In genomic region chr6:72513071-72513440, GRCm38 (mm10) we compare ENCODE assay signal across 8 mouse cellular contexts. TPM values are rescaled to one million over a fixed set of nuclear protein-coding genes. Genes with fewer than 3 reads are reported as not detected.
A peak's percentile ranks its signal among the peaks of the same experiment; 100 is the strongest.
DNase-seq lines count a peak whose midpoint lies in the region; ATAC-seq and TF ChIP-seq lines count a peak whose summit lies in the region.

No protein-coding gene starts in this region.

- TF ChIP-seq CTCF in spleen, adult 2 months (IDR thresholded peaks at IDR 0.05; ENCODE audit: extremely low read depth, insufficient read depth, insufficient read length, insufficient replicate concordance), result no peak

- TF ChIP-seq POLR2A in spleen, adult 2 months (IDR thresholded peaks at IDR 0.05; ENCODE audit: low read depth, low read length), result no peak
- TF ChIP-seq POLR2A in limb, embryonic 14.5 days (IDR thresholded peaks at IDR 0.05; ENCODE audit: borderline replicate concordance, extremely low read depth, insufficient read depth, insufficient read length), result no peak

- peaks cover 5% of the 10 kb centered on the region; the same call in 1 of the 2 replicates for H3K4me1 ChIP-seq in spleen, adult 2 months (ENCODE audit: control insufficient read depth, insufficient read depth, insufficient read length)
- H3K4me1 ChIP-seq in limb, embryonic 14.5 days (ENCODE audit: control insufficient read depth, insufficient read depth, low read length), result peaks cover 22% of the 10 kb centered on the region
- peaks cover 18% of the 10 kb centered on the region for H3K4me1 ChIP-seq in stomach, embryonic 15.5 days

- peak; percentile 4; the same call in 1 of the 2 replicates for ATAC-seq in frontal cortex, adult (ENCODE audit: low TSS enrichment)
- peak; percentile 19; the same call in 1 of the 2 replicates for ATAC-seq in limb, embryonic 14.5 days (ENCODE audit: low FRiP score, low read depth)
- ATAC-seq in stomach, embryonic 15.5 days (ENCODE audit: insufficient read depth, low FRiP score, low read depth), result no peak

- H3K9me3 ChIP-seq in limb, embryonic 14.5 days (ENCODE audit: control insufficient read depth, low read length), result no peaks in the 10 kb centered on the region
- H3K9me3 ChIP-seq in stomach, embryonic 15.5 days, result no peaks in the 10 kb centered on the region

- H3K9ac ChIP-seq in limb, embryonic 14.5 days (ENCODE audit: low read depth, low read length, severe bottlenecking), result peak overlapping the region; percentile 65
- H3K9ac ChIP-seq in stomach, embryonic 15.5 days, result peak overlapping the region; percentile 20; the same call in 1 of the 2 replicates

- WGBS in spleen, adult 2 months, result 54% methylated on average over 7 of the region's 7 CpGs
- 40% methylated on average over 7 of the region's 7 CpGs for WGBS in limb, embryonic 14.5 days
- WGBS in stomach, embryonic 15.5 days, result 53% methylated on average over 7 of the region's 7 CpGs

- H3K4me2 ChIP-seq in limb, embryonic 14.5 days (replicated peaks; ENCODE audit: low read depth, low read length, severe bottlenecking), result peak overlapping the region; percentile 60
- H3K4me2 ChIP-seq in stomach, embryonic 15.5 days, result peak overlapping the region; percentile 76

- peak overlapping the region; percentile 54 for H3K4me3 ChIP-seq in spleen, adult 2 months (ENCODE audit: extremely low read depth, insufficient read depth, insufficient read length)
- H3K4me3 ChIP-seq in limb, embryonic 14.5 days (replicated peaks; ENCODE audit: low read length), result peak overlapping the region; percentile 23; the same call in 1 of the 2 replicates
- H3K4me3 ChIP-seq in stomach, embryonic 15.5 days (replicated peaks), result peak overlapping the region; percentile 33

- H3K27me3 ChIP-seq in spleen, adult 2 months (ENCODE audit: control insufficient read depth, insufficient read depth, low read length), result no peaks in the 10 kb centered on the region
- no peaks in the 10 kb centered on the region for H3K27me3 ChIP-seq in limb, embryonic 14.5 days (ENCODE audit: control insufficient read depth, insufficient read depth, low read length)
- H3K27me3 ChIP-seq in stomach, embryonic 15.5 days (replicated peaks), result no peaks in the 10 kb centered on the region

- DNase-seq in frontal cortex, postnatal 25 days (ENCODE audit: low spot score in 2 of 2), result no peak
- DNase-seq in spleen, adult 2 months (ENCODE audit: low read depth in 1 of 2, low spot score in 2 of 2), result no peak
- DNase-seq in spleen, postnatal 10 days (ENCODE audit: low spot score in 2 of 2), result no peak
- no peak for DNase-seq in limb, embryonic 14.5 days (ENCODE audit: low spot score)
- DNase-seq in c-Kit-positive CD71-positive TER-119-positive erythroid progenitor cells, embryonic 14.5 days (ENCODE audit: low spot score), result no peak
- DNase-seq in kidney, adult 11 months, result no peak

- no peaks in the 10 kb centered on the region for H3K36me3 ChIP-seq in spleen, adult 2 months (ENCODE audit: control insufficient read depth, insufficient read depth, low read length)
- no peaks in the 10 kb centered on the region for H3K36me3 ChIP-seq in limb, embryonic 14.5 days (ENCODE audit: control insufficient read depth, insufficient read depth, low read length)
- H3K36me3 ChIP-seq in stomach, embryonic 15.5 days, result no peaks in the 10 kb centered on the region

- peak overlapping the region; percentile 57; the same call in 1 of the 2 replicates for H3K27ac ChIP-seq in spleen, adult 2 months (ENCODE audit: insufficient read depth, low read length)
- peak overlapping the region; percentile 94 for H3K27ac ChIP-seq in limb, embryonic 14.5 days (replicated peaks; ENCODE audit: low read depth, low read length)
- H3K27ac ChIP-seq in stomach, embryonic 15.5 days, result peak overlapping the region; percentile 89

RNA-seq across cellular contexts. Expression of gene Sh2d6, which starts 8.5 kb away (rescaled TPM):
- polyA plus RNA-seq in spleen, adult 2 months (2012; rRNA removed), result 0.52 and 0.55 TPM in 2 replicates
- 0.36 and 0.43 TPM in 2 replicates for polyA plus RNA-seq in limb, embryonic 14.5 days (2012; rRNA removed)
- polyA plus RNA-seq in limb, embryonic 14.5 days (2014; fragmentation: Nextera tagmentation; extraction: Ambion mirVana), result not detected in 2 replicates
- polyA plus RNA-seq in stomach, embryonic 15.5 days (2015; fragmentation: Nextera tagmentation; extraction: Ambion mirVana), result 0.18 and 0.22 TPM in 2 replicates

RNA-seq across cellular contexts. Expression of gene Capg, which starts 31.1 kb away (rescaled TPM):
- polyA plus RNA-seq in spleen, adult 2 months (2012; rRNA removed), result 130 and 135 TPM in 2 replicates
- polyA plus RNA-seq in limb, embryonic 14.5 days (2012; rRNA removed), result 29.2 and 30.9 TPM in 2 replicates
- polyA plus RNA-seq in limb, embryonic 14.5 days (2014; fragmentation: Nextera tagmentation; extraction: Ambion mirVana), result 80.7 and 86.6 TPM in 2 replicates
- polyA plus RNA-seq in stomach, embryonic 15.5 days (2015; fragmentation: Nextera tagmentation; extraction: Ambion mirVana), result 80.9 and 98.6 TPM in 2 replicates
